Mouse (Mus musculus) adrenal gland, adult 8-10 months (tissue): ENCODE measurements at regions not wholly inside any gene's neighbourhood (a gene's known extent, or its start where the extent isn't known, plus 50 kb on each side); places are given as distances from the start of the nearest gene placed in this dataset.
"Not testable (repeated sequence)": the region's sequence is repeated elsewhere in the genome, so short reads cannot be mapped to it uniquely, and the experiment has no call there.

Experiments used
- DNase-seq: peaks from one replicate; pipeline ENCODE4 v3.0.0; 2022

DNA sequence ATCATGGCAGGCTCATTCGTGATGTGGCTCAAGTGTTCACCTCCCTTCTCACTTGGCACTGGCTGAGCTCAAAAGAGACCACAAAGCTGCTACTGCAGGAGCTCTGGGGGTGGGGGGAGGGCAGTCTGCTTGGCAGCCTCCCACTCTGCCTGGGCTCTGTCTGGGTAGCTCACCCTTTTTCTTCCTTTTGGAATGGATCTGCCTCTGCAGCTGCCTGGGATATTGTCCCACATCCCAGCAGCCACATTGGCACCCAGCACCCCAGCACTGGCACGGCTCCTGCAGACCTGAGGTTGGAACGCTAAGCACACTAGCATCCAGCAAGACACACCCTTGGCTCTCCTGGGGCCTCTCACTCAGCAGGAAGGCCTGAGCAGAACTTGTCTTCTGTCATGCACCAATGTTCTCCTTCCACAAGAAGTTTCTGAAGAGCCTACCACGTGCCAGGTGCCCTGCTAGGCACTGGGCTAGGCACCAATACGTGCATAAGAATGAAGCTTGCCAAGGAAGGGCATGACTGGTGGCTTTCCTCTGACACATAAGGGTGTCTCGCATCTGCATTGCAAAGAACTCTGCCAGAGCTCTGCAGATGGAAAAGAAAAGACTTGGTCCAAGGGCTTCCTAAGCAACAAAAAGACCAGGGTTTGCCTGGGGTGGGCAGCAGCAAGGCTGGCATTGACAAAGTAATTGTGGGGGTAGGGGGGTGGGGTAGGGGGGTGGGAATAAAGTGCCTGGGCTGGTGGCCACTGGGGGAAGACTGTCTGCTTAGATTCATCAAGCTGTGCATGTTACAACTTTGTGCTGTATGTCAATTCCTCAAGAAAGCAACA is 112.1 kb upstream of the Sipa1l1 start:
- DNase-seq: not testable (repeated sequence)

DNA sequence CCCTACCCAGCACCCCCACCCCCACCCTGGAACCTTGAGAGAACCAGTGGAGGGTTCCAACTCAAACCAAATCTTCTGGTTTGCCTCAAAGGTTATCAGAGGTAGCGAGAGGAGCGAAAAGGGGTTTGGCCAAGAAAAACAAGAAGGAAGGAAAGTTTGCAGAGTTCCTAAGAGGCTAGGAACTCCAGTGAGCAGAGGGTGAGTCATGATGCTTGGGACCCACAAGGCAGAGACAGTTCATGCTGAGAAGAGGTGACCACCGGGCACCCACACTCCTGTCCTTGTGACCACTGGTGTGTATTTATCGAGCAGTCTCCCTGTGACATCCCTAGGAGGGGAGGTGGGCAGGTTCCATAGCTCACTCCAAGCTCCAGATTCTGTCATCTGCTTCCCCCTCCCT is 104.1 kb upstream of the Sipa1l1 start:
- no peak for DNase-seq

DNA sequence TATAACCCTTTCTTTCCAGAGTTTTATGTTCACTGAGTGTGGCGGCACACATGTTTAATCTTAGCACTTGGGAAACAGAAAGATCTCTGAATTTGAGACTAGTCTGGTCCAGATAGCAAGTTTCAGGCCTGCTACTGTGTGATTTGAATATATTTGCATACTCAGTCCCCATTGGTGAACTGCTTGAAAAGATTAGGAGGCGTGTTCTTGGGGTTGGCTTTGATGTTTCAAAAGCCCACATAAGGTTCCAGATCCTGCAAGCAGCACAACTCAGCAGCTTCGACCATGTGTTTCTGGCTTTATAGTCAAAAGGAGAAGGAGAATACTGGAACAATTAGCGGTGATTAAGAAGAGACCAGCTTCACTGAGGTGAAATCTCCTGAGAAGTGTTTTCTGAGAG is 102.3 kb upstream of the Sipa1l1 start:
- no peak for DNase-seq

DNA sequence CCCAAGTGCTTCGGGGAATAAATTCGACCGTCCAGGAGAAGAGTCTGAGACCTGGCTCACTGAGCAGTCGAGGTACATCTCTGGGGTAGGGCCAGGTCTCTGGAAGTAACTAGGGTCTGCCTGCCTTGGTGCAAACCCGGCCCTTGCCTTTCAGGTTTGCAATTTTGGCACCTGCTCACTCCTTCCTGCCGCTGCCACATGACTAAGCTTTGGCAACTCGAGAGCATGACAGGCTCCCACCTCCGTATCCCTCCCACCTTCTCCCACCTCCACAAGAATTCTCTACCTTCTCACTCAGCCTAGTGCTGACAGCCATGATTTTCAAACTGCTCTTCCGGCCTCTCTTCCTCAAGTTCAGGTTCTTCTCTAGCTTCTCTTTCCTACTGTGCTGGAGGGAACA is 99.5 kb upstream of the Sipa1l1 start:
- DNase-seq: no peak

DNA sequence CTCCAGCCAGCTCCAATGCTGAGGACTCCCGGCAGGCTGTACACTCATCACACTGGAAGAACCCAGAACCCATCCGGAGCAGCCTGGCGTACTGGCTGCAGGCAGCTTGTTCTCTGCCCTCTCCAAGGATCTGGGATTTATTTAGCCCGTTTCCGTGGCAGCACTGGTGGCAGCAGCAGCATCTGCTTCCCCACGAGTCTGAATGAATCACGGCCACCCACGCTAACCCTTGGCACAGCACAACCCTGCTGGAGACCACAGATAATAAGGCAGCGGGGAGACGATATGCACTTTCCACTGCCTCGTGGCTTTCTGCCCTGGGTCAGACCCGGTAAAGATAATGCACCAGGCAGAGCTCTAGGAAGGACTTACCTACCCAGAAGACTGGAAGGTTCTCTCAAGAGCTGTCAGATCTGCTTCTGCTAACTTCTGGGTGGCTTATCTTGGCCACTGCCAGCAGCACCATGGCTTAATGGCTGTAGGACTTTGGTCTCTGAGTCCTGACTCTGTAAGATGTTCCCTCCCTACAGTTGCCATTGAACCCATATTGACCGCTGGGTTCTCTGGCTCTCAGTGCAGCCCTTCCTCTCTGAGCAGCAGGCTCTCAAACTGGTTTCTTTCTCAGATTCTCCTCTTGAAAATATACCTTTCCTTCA is 96.2 kb upstream of the Sipa1l1 start:
- DNase-seq: no peak

DNA sequence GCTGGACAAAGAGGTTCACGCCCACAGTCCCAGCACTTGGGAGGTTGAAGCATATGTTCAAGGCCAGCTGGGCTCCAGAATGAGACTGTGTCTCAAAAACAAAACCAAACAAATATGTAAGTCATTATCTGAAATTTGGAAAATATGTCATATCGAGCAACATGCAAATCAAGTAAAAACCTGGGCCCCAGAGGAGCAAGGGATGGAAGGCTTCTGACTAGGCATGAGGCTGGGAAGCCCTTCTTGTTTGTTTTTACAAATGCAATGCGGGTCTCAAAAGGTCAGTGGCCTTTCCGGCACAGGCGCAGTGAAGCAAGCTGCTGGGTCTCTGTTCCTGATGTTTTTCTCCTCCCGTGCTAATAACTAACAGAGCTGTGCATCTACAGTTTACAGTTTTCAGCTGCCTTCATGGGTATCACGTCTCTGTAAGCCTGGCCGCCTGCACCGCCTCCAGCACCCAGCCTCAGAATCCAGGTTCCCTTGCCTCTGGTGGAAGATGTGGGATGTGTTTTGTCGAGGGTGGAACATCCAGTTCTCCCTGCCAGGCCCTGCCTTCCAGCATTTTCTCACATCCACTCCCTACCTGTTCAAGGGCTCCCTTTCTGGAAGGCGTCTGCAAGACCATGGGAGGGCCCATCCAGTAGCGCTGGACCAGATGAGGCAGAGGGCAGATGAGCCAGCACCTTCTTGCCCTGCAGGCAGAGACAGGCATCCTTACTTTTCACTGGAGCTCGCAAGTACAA is 93.5 kb upstream of the Sipa1l1 start:
- no peak for DNase-seq

DNA sequence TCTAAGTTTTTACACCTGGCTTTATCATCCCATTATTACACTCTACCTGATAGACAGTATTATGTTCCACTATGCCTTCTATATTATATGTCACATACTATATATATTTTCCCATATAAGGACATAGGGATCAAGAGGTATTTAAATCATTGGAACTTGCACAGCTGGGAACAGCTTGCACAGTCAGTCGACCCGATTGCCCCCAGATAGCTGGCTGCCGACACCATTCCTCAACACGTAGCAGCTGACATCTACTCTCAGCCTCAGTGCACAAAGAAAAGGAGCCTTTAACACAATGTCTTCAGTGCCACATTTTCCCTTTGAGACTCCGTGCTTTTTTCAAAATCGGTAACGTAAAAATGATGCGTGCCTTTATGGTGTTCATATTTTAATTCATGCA is 92.4 kb upstream of the Sipa1l1 start:
- DNase-seq: no peak

DNA sequence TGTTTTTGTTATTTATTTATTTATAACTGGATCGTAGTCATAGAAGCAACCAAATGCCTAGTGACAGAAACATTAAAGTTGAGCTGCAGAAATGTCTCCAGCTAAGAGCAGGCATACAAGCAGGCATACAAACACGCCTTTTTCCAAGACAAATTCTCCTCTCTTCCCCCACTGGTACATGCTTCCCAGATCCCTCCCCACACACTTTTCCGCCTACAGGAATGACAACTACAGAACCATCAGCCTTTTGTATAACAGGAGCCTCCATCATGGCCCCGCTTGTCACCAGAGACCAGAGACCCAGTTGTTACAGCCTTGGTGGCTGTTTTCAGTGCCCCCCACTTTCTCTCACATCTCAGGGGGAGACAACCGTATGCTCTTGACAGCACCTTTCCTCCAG is 91.2 kb upstream of the Sipa1l1 start:
- DNase-seq: no peak

DNA sequence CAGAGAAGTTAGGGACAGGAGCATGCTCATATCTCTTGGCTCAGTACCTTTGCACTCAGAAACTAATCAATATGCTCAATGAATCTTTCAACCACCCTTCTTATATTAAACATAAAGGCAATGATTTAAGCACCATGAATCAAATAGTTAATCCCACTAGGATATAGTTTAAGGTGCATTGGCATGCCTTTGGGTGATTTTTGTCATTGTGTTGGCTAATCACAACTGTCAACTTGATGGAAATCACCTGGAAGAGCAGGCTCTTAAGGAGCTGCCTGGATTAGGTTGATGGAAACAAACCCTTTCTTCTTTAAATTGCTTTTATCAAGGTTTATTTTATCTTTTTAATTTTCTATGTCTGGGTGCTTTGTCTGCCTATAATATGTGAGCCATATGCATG is 90.4 kb upstream of the Sipa1l1 start:
- DNase-seq: no peak

DNA sequence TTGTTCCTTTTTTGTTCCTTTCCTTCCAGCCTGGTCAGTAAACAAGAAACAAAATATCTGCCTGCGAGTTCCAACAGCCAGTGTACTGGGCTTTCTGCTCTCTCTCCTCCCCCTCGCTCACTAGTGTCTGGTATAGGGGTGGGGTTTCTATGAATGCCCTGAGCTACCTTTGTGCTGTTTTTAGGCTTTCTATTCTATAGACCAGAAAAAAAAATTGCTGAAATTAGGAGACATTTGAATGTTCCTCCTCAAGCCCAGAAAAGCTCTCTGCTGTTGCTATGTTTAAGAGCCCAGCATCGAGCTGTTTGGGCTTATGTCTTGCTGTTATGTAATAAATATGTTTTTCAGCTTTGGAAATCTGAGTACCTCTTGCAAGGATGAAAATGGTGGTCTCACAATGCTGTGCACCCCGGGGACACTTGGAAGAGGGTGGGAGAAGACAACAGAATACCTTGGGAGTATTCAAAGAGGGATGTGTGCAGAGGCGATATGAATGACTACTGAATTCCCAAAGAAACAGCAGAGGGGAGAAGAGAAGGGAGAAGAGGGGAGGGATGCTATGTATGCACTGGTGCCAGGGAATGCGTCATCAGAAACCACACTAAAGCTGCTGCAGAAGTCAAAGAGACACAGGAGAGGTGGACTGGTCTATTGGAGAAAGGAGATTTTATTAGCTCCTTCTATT is 88.8 kb upstream of the Sipa1l1 start:
- no peak for DNase-seq

DNA sequence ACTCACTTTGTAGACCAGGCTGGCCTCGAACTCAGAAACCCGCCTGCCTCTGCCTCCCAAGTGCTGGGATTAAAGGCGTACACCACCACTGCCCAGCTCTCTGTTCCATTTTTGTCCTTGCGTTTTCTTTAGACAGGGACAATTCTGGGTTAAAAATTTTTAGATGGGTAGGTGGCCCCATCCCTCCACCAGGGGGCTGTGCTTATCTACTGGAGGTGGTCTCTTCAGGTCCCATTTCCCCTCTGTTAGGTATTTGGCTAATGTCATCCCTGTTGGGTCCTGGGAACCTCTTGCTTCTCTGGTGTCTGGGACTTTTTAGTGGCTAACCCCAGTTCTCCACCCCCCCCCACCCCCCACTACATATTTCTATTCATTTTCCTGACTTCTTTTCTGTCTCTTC is 86.5 kb upstream of the Sipa1l1 start:
- DNase-seq: not testable (repeated sequence)

DNA sequence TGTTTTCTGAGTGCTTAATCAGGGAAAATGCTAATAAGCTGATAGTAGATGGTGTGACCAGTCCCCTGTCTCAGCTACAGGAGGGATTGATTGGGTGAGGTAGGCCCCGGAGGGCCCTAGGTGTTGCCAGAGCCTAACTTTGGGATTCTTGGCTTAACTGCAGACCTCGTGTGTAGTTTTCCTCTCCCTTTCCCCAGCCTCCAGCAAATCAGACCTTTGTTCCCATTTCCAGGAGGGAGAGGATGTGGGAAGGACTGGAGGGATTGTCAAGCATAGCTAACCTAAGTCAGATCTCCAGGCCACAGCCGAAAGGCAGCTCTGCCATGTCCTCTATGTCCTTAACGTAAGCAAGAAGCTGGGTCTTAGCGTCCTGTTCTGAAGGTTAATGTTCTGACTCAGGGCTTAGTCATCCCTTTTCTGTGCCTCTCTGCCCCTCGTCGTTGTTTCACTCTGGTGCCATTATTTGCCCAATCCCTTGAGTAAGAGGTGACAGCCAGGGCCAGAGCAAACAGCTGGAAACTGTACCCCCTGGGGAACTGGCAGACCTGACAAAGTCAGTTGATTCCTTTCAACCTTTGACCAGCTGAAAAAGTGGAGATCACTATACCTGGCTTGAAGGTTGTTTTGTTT is 83.2 kb upstream of the Sipa1l1 start:
- peak; percentile 50 for DNase-seq

DNA sequence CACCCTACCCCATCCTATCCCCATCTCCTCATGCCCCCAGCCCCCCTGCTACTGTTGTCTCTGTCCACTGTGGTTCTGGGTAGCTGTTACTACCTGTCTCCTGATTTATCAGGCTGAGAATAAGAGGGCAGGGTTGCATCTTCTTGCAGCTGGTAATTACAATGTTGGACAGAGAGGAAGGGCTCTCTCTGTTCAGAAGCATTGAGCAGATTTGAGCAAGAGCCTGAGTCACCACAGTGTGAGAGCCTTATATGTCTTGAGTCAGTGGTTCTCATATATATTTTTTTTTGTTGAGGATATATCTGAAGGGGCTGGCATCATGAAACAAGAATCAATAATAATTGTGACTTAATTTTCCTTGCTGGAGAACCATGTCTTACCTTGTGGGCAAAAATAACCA is 82.7 kb upstream of the Sipa1l1 start:
- DNase-seq: no peak

DNA sequence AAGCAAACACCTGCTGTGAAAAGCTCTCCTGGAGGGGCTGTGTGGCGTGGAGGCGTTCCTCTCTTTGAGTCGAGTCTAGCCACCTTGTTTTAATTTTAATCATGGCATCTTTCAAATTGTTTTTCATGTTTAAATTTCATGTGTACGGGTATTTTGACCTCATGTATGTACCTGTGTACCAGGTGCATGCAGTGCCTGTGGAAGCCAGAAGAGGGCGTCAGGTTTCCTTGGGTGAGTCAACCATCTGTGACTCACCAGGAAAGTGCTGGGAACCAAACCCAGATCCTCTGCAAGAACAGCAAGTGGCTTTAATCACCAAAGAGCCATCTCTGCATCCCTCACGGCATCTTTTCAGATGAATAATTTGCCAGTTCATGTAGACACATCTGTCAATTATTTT is 79.8 kb upstream of the Sipa1l1 start:
- no peak for DNase-seq

DNA sequence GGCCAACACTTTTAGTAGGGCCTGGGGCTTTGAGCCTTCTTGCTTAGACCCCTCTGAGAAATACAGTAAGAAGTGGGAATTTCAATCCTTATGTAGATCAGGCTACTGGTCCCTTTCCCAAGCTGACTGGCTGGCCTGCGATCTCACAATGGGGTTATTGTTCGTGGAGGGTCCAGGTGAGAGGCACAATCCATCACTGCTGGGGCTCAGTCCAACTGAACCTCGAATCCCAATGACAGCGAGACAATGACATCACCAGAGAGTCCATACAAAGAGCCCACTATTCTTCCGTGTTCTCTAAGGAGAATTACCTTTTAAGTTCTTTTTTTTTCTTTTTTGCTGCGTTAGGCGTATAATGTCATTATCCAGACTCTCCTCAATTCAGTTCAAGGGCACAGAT is 75.8 kb upstream of the Sipa1l1 start:
- no peak for DNase-seq

DNA sequence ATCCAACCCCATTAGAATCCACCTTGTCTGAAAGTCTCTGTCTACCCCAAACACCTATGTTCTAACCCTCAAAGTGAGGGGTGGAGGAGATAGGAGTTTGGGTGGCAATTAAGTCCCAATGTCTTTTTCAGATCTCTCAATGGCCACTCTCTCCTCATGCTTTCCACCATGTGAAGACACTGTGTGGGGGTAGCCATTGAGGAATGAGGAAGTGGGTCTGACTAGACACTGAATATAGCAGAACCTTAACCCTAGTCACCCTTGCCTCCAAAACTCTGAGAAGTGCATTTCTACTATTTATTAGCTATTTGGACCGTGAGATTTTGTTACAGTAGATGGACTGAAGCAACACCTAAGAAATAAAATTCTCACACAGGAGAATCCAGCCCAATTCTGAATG is 73.7 kb upstream of the Sipa1l1 start:
- no peak for DNase-seq

DNA sequence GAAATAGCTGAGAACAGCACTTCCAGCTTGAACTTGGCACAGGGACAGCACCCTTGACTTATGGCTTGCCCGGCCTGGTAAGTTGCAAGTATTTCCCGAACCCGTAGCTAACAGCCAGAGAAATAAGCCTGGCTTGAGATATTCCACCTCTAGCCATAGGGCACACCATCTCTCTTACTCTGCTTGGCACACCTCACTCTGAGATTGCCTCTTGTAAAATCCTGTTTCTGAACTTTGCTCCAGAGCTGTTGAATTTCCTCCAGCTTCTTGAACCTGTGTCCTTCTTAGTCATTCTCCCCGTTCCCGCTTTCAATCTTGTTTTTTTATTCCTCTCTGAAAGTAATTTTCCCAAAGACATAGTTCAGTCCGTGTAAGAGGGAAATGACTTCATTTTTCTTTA is 72.0 kb upstream of the Sipa1l1 start:
- no peak for DNase-seq

DNA sequence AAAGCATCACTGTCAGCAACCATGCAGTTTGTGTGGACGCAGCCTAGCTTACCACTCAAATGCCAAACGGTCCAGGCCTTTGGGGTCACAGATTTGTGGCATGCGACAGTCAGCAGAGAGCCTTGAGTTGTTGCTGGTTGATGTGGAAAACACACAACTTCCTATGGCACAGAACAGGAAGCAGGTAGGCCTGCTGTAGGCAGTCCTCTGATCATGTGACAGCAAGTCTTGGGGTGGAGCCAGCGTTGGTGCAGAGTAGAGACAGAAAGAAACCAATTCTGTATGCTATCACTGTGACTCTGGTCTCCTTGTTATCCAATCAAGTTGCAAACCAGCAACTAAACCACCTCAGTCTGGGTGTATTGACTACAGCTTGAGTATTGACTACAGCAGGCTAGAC is 71.5 kb upstream of the Sipa1l1 start:
- no peak for DNase-seq

DNA sequence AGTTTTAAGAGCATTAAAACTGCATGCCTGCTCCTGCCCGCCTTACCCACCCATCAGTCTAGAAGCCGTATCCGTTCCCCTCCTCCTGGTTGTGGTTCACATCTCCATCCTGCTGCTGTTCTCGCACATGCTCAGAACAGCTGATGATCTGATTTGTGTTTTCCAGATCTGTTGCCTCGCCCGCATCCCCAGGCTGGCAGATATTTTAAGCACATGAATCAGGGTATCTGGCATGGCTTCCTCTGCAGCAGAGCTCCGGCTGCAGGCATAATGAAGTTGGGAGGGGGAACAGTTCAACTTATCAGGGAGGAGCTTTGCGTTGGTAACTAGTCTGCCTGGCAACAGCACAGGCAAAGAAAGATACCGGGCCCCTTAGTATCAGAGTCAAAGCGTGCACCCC is 64.9 kb upstream of the Sipa1l1 start:
- DNase-seq: no peak

DNA sequence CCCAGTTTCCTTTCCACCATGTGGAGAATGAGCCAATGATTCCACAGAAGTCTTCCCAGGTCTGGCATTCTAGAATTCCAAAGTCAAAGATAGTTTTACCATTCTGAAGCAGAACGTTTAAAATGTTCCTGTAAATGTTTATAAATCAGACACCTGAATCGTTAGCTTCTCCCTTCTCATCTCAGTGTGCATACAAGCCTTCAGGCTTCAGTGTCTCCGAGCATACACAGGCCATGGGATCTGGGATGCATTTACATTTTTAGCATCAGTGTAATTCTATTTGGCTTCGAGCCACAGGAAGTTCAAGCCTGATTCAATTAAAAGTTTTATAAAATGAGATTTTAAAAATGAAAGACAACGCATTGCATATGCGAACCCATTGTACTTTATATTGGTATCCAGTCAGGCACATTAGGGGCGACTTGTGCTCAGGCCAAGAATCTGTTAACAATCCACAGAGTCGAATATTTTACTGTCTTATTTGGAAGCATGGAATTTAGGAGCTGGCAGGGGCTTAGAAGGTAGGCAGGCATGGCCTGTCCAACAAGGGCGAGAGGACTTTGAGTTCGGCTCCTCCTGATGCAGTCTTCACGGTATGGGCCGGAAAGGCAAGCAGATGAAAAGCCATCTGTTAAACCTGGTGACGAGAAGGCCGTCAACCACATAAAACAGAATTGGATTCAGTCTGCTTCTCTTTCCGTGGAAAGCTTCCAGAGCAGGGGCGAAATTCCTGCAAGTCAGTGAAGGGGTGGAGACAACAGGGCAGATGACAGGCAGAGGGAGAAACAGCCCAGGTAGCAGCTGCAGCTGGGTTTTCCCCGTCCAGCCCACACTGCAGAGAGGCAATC is 63.7 kb upstream of the Sipa1l1 start:
- no peak for DNase-seq

DNA sequence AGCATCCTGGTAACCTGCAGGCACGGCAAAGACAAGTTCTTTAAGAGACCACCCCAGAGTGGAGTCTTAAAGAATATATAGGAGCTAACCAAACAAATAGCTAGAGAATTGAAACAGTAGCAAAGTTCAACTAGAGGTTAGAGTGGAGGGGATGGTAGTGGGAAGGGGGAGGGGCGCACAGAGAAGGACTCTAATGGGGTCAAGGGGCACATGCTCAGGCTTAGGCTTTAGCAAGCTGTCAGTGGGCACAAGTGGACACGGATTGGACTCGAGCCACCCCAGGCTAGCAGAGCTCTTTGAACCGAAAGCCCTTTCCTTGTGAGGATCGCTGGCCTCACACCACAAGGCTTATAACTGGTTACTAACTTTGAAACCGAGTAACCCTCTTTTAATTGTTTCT is 53.4 kb upstream of the Sipa1l1 start:
- no peak for DNase-seq
